Mouse (Mus musculus) T-cell, adult 2 months (primary cell): Measurements from ENCODE around the gene Nr1h2.

Experiments used
- DNase-seq: peaks from one replicate; pipeline ENCODE4 v3.0.0; 2022; ENCODE audit warnings: low spot score

Nr1h2 gene

DNA sequence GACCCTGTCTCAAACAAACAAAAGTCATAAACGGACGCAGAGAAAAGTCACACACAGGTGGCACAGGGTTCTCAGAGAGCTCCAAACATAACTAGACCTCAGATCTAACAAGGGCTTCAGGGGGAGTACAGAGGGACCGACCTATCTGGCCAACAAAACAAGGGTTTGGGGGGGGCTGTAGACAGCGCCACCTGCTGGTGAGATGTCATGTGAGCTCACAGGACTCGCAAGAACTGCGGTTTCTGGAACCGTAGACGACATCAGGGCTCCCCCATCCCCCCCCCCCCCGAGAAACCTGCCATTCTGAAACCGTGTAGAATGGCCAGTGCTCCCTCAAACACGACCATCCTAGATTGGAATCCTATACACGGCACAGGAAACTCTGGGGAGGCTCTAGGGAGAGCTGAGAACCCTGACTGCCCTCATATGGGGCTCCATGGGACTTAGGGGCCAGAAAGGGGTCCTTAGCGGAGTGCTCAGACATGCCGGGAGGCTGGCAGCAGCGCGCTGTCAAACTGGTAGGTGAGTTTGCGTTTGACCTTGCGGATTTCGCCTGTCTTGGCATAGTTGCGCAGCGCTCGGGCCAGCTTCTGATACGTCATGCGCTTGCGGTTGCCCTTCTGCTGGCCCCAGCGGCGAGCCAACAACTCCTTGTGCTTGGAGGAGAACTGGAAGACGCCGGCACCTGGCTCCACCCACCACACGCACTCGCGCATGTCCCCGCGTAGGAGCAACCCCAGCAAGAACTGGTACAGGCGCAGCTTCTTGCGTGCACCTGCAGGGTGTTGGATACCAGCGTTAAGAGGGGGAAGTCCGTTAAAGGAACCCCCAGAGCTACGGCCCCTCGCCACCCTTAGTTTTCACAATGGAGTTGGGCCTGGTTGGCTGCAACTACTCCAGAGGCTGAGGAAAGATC lies 26.0 kb downstream of the Nr1h2 start:
- peak; percentile 71 for DNase-seq

DNA sequence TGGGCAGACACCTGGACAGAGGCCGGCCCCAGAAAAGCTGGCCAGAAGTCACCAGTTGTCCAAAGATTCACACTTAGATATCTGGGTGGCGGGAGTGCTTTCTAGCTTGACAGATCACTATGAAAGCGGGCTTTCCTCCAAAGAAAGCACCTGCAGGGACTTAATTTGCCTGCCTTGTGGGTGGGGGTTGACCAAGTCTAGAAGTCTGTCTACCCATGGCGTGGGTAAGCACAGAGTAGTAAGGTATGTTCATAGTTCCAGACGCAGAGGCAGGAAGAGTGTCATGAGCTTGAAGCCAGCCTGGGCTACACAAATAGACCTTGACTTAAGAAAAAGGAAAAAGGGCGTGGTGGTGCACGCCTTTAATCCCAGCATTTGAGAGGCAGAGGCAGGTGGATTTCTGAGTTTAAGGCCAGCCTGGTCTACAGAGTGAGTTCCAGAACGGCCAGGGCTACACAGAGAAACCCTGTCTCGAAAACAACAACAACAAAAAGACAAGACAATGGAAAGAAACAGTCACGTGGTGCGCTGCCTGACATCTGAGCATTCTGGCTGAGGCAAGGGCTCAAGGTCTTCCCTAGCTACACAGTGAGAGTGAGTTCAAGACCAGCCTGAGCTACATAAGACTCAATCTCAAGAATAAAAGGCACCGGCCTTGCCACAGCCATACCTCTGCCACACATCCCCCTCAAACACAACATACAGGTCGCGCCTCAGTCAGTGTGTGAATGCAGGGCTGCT lies 27.2 kb downstream of the Nr1h2 start:
- DNase-seq = no peak

DNA sequence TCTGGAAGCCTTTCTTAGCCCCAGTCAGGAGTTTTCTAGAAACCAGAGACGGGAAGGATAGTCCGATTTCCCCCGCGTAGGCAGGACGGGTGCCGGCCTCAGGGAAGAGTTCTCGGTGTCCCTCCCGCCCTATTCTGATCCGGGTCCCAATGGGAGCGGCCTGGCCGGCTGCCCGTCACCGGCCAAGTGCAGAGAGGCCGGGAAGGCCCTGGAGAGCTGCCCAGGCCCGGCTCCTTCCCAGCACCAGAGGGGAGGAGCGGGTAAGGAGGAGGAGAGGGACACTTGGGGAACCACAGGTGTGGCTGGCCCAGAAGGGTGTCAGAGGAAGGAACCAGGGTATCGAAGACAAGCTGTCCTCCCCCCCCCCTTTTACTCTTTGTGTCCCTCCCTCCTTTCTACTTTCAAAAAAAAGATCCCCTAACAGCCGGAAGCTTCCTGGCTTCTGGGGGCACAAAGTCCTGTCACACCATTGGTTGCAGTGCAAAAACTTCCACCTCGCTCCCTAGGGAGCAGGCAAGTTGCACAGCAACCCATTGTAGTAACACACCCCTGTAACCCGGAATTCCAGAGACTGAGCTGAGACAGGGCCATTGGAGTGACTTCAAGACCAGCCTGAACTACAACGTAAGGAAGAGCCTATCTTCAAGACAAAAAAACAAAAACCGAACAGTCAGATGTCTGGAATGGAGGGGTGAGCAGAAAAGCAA lies 28.5 kb downstream of the Nr1h2 start:
- no peak for DNase-seq

DNA sequence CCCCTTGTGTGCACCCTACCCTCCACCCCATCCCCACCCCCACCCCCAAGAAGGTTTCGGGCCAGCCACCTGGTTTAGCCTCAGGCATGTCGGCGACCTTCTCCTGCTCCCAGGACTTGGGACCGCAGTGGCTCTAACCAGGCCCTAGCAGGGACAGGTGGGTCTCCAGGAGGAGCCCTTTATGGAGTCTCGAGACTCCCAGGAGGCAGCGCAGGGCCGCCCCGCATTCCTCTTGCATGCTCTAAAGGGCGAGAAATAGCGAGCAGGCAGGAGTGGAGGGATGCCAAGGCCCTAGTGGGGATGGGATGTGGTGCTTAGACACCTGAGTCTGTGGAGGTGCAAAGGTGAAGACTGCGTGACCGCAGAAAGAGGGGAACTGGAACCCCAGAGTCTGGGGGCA lies 29.2 kb downstream of the Nr1h2 start, which contains the start of gene Mybpc2:
TSS of gene Mybpc2 (minus strand) at position 155 of the 400 bp plus-strand sequence.
- no peak for DNase-seq

- DNase-seq = no peak
These were observed 30.7 kb downstream of the Nr1h2 start for GRCm38 (mm10) chr7:44523056-44523455.

GRCm38 (mm10) chr7:44521710-44522109 lies 32.0 kb downstream of the Nr1h2 start:
- peak; percentile 53 for DNase-seq

DNA sequence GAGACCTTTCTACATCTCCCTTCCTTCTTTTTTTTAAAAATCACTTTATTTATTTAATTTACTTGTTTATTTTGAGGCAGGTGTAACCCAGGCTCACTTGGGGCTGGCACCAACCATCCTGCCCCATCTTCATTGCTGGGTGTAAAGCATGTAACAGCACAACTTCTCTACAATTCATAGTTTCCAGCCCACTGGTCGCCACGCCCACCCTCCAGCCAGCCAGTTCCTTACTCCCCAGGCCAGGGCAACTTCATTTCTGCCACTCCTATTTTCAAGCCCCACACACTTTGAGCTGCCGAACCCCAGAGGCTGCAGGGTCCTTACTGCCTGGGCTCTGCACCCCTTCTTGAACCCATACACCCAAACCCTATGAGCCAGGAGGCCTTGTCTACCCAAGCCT lies 32.8 kb downstream of the Nr1h2 start:
- DNase-seq = no peak

GRCm38 (mm10) chr7:44519240-44519913 lies 34.4 kb downstream of the Nr1h2 start:
- no peak for DNase-seq

GRCm38 (mm10) chr7:44507491-44507890 lies 46.3 kb downstream of the Nr1h2 start:
- DNase-seq = no peak

DNA sequence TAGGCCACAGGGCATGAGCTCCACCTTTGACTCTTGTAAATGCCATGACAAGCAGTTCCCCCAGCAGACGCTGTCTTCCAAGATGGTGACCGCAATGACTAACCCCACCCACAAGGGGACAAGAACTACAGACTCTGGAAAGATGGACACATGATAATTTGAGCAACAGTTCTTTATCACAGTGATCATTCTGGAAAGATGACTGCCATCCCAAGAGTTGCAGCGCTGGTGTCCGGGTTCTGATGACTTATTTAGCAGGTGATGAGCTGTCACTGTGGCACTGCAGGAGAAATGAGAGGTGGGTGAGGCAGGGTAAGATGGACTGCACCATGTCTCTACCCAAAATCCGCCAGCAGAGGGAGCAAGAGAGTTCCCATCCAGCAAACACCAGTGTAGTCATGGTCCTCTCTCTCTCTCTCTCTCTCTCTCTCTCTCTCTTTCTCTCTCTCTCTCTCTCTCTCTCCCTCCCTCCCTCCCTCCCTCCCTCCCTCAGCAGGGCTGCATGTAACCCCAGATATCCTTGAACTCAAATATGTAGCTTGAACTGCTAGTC lies 52.1 kb downstream of the Nr1h2 start:
- peak; percentile 71 for DNase-seq

DNA sequence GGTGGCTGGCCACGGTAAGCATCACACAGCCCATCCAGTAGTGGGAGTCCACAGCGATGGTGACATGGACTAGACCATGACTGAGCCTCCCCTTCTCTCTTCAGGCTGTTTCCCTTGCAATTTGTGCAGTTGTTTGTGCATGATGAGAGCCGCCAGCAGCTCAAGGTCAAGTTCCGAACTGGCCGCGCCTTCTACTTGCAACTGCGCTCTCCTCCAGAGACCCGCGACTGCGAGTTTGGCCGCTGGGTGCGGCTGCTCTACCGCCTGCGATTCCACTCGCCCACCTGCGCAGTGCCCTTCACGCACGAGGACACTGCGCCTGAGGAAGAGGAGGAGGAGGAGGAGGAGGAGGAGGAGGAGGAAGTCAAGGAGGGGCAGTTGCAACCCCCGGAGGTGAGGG lies 53.7 kb downstream of the Nr1h2 start:
- DNase-seq = no peak
